Mouse (Mus musculus): ENCODE data around the gene Olfr812. TPM values are rescaled to one million over a fixed set of nuclear protein-coding genes. Genes with fewer than 3 reads are reported as not detected.

The Olfr812 gene
- not detected in 2 replicates for polyA plus RNA-seq (2015; fragmentation: Nextera tagmentation; extraction: Ambion mirVana)

GRCm38 (mm10) chr10:129845994-129846393 lies at the start of gene Olfr812:
Olfr812 (minus strand) TSS chr10:129846094.

GRCm38 (mm10) chr10:129879751-129880150 lies 33.9 kb upstream of the Olfr812 start, which contains the start of gene Olfr814:
Olfr814 (minus strand) TSS chr10:129879851.

GRCm38 (mm10) chr10:129855067-129855466 lies 9.2 kb upstream of the Olfr812 start, which contains the start of gene Olfr813:
Olfr813 (plus strand) TSS chr10:129855367.

GRCm38 (mm10) chr10:129804296-129804695 lies 41.6 kb downstream of the Olfr812 start, which contains the start of gene Olfr811:
Olfr811 (minus strand) TSS chr10:129804396.

GRCm38 (mm10) chr10:129794817-129795216 lies 51.1 kb downstream of the Olfr812 start, which contains the start of gene Olfr810:
Olfr810 (minus strand) TSS chr10:129794917.

Other genes with a start within 250 kb of the Olfr812 start
- not detected in 2 replicates for gene Olfr796, start 233.5 kb downstream of the Olfr812 start, polyA plus RNA-seq (2015; fragmentation: Nextera tagmentation; extraction: Ambion mirVana)
- not detected in 2 replicates for gene Olfr798, start 218.2 kb downstream of the Olfr812 start, polyA plus RNA-seq (2015; fragmentation: Nextera tagmentation; extraction: Ambion mirVana)
- not detected in 2 replicates for gene Olfr799, start 208.6 kb downstream of the Olfr812 start, polyA plus RNA-seq (2015; fragmentation: Nextera tagmentation; extraction: Ambion mirVana)
- gene Olfr800, start 188.4 kb downstream of the Olfr812 start, polyA plus RNA-seq (2015; fragmentation: Nextera tagmentation; extraction: Ambion mirVana) = not detected in 2 replicates
- not detected in 2 replicates for gene Olfr801, start 172.2 kb downstream of the Olfr812 start, polyA plus RNA-seq (2015; fragmentation: Nextera tagmentation; extraction: Ambion mirVana)
- gene Olfr802, start 157.9 kb downstream of the Olfr812 start, polyA plus RNA-seq (2015; fragmentation: Nextera tagmentation; extraction: Ambion mirVana) = 0.03 and 0.04 TPM in 2 replicates
- gene Olfr803, start 151.8 kb downstream of the Olfr812 start, polyA plus RNA-seq (2015; fragmentation: Nextera tagmentation; extraction: Ambion mirVana) = not detected in 2 replicates
- not detected in 2 replicates for gene Olfr804, start 142.9 kb downstream of the Olfr812 start, polyA plus RNA-seq (2015; fragmentation: Nextera tagmentation; extraction: Ambion mirVana)
- gene Olfr805, start 116.7 kb downstream of the Olfr812 start, polyA plus RNA-seq (2015; fragmentation: Nextera tagmentation; extraction: Ambion mirVana) = not detected in 2 replicates
- not detected in 2 replicates for gene Olfr806, start 104.2 kb downstream of the Olfr812 start, polyA plus RNA-seq (2015; fragmentation: Nextera tagmentation; extraction: Ambion mirVana)
- not detected in 2 replicates for gene Olfr807, start 88.3 kb downstream of the Olfr812 start, polyA plus RNA-seq (2015; fragmentation: Nextera tagmentation; extraction: Ambion mirVana)
- gene Olfr808, start 80.6 kb downstream of the Olfr812 start, polyA plus RNA-seq (2015; fragmentation: Nextera tagmentation; extraction: Ambion mirVana) = not detected in 2 replicates
- not detected in 2 replicates for gene Olfr809, start 71.5 kb downstream of the Olfr812 start, polyA plus RNA-seq (2015; fragmentation: Nextera tagmentation; extraction: Ambion mirVana)
- gene Olfr810, start 51.2 kb downstream of the Olfr812 start, polyA plus RNA-seq (2015; fragmentation: Nextera tagmentation; extraction: Ambion mirVana) = not detected in 2 replicates
- not detected in 2 replicates for gene Olfr811, start 41.7 kb downstream of the Olfr812 start, polyA plus RNA-seq (2015; fragmentation: Nextera tagmentation; extraction: Ambion mirVana)
- gene Olfr813, start 9.3 kb upstream of the Olfr812 start, polyA plus RNA-seq (2015; fragmentation: Nextera tagmentation; extraction: Ambion mirVana) = not detected in 2 replicates
- not detected in 2 replicates for gene Olfr814, start 33.8 kb upstream of the Olfr812 start, polyA plus RNA-seq (2015; fragmentation: Nextera tagmentation; extraction: Ambion mirVana)
- gene Olfr815, start 59.8 kb upstream of the Olfr812 start, polyA plus RNA-seq (2015; fragmentation: Nextera tagmentation; extraction: Ambion mirVana) = not detected in 2 replicates
- gene Olfr816, start 69.5 kb upstream of the Olfr812 start, polyA plus RNA-seq (2015; fragmentation: Nextera tagmentation; extraction: Ambion mirVana) = not detected in 2 replicates
- not detected in 2 replicates for gene Olfr818, start 103.0 kb upstream of the Olfr812 start, polyA plus RNA-seq (2015; fragmentation: Nextera tagmentation; extraction: Ambion mirVana)
- not detected in 2 replicates for gene Olfr819, start 121.2 kb upstream of the Olfr812 start, polyA plus RNA-seq (2015; fragmentation: Nextera tagmentation; extraction: Ambion mirVana)
- gene Olfr247, start 130.0 kb upstream of the Olfr812 start, polyA plus RNA-seq (2015; fragmentation: Nextera tagmentation; extraction: Ambion mirVana) = not detected in 2 replicates
- gene Gm10310, start 139.0 kb upstream of the Olfr812 start, polyA plus RNA-seq (2015; fragmentation: Nextera tagmentation; extraction: Ambion mirVana) = not detected in 2 replicates
- gene Olfr820, start 166.5 kb upstream of the Olfr812 start, polyA plus RNA-seq (2015; fragmentation: Nextera tagmentation; extraction: Ambion mirVana) = not detected in 2 replicates
- not detected in 2 replicates for gene Olfr821, start 184.3 kb upstream of the Olfr812 start, polyA plus RNA-seq (2015; fragmentation: Nextera tagmentation; extraction: Ambion mirVana)
- not detected in 2 replicates for gene Olfr822, start 225.1 kb upstream of the Olfr812 start, polyA plus RNA-seq (2015; fragmentation: Nextera tagmentation; extraction: Ambion mirVana)